Mouse (Mus musculus): ENCODE data around the gene Vwf. TPM values are rescaled to one million over a fixed set of nuclear protein-coding genes. Genes with fewer than 3 reads are reported as not detected.

The Vwf gene
- polyA plus RNA-seq, 1 experiment from 2014 or later: 11.1 TPM

- Histone ChIP-seq H3K4me1 (ENCODE audit: control insufficient read depth, insufficient read depth, low read length) (0 out of 2 replicates have a peak, but pooled peaks cover 2% of the 10 kb centered on the region), H3K9ac (ENCODE audit: low read length) (no peak overlapping the region), H3K27ac (ENCODE audit: low read depth, low read length) (no peak overlapping the region), H3K27me3 (ENCODE audit: control insufficient read depth, insufficient read depth, low read length) (0 out of 2 replicates have a peak, but pooled peaks cover 2% of the 10 kb centered on the region), H3K4me3 (ENCODE audit: low read depth, low read length) (no peak overlapping the region), H3K9me3 (ENCODE audit: control insufficient read depth, low read length) (no peaks in the 10 kb centered on the region), H3K4me2 (ENCODE audit: low read depth) (peak overlapping the region; percentile 27), H3K36me3 (ENCODE audit: control insufficient read depth, insufficient read depth, low read length) (no peaks in the 10 kb centered on the region)
- ATAC-seq (ENCODE audit: insufficient read depth, low FRiP score, low TSS enrichment): peak; percentile 17; the same call in 1 of the 2 replicates
- WGBS: 83% methylated on average over 26 of the region's 26 CpGs
- no peak for DNase-seq (ENCODE audit: low spot score)
Measured at GRCm38 (mm10) chr6:125603678-125604462, 57.3 kb downstream of the Vwf start.

GRCm38 (mm10) chr6:125604463-125605191 lies 58.1 kb downstream of the Vwf start:
- H3K9me3 ChIP-seq (ENCODE audit: control insufficient read depth, low read length): no peaks in the 10 kb centered on the region
- H3K27ac ChIP-seq (ENCODE audit: low read depth, low read length): no peak overlapping the region
- DNase-seq (ENCODE audit: low spot score) (peak; percentile 74), ATAC-seq (ENCODE audit: insufficient read depth, low FRiP score, low TSS enrichment) (0 out of 2 replicates have a peak, but pooled peaks have one; percentile 11)
- no peak overlapping the region for H3K4me2 ChIP-seq (ENCODE audit: low read depth)
- H3K4me1 ChIP-seq (ENCODE audit: control insufficient read depth, insufficient read depth, low read length): 0 out of 2 replicates have a peak, but pooled peaks cover 2% of the 10 kb centered on the region
- H3K27me3 ChIP-seq (ENCODE audit: control insufficient read depth, insufficient read depth, low read length): 0 out of 2 replicates have a peak, but pooled peaks cover 2% of the 10 kb centered on the region
- WGBS: 29% methylated on average over 9 of the region's 9 CpGs
- no peak overlapping the region for H3K9ac ChIP-seq (ENCODE audit: low read length)
- H3K36me3 ChIP-seq (ENCODE audit: control insufficient read depth, insufficient read depth, low read length): no peaks in the 10 kb centered on the region
- no peak overlapping the region for H3K4me3 ChIP-seq (ENCODE audit: low read depth, low read length)

- H3K27me3 ChIP-seq (ENCODE audit: control insufficient read depth, insufficient read depth, low read length): no peaks in the 10 kb centered on the region
- no peaks in the 10 kb centered on the region for H3K9me3 ChIP-seq (ENCODE audit: control insufficient read depth, low read length)
- no peak overlapping the region for H3K4me2 ChIP-seq (ENCODE audit: low read depth)
- 70% methylated on average over 6 of the region's 6 CpGs for WGBS
- no peak overlapping the region for H3K27ac ChIP-seq (ENCODE audit: low read depth, low read length)
- H3K4me1 ChIP-seq (ENCODE audit: control insufficient read depth, insufficient read depth, low read length): no peaks in the 10 kb centered on the region
- no peaks in the 10 kb centered on the region for H3K36me3 ChIP-seq (ENCODE audit: control insufficient read depth, insufficient read depth, low read length)
- no peak overlapping the region for H3K9ac ChIP-seq (ENCODE audit: low read length)
- ATAC-seq (ENCODE audit: insufficient read depth, low FRiP score, low TSS enrichment): no peak
- no peak overlapping the region for H3K4me3 ChIP-seq (ENCODE audit: low read depth, low read length)
- no peak for DNase-seq (ENCODE audit: low spot score)
Measured at GRCm38 (mm10) chr6:125609025-125609424, 62.5 kb downstream of the Vwf start.

- H3K4me1 ChIP-seq (ENCODE audit: control insufficient read depth, insufficient read depth, low read length): no peaks in the 10 kb centered on the region
- 93% methylated on average over 1 of the region's 1 CpGs for WGBS
- H3K4me3 ChIP-seq (ENCODE audit: low read depth, low read length): no peak overlapping the region
- no peak overlapping the region for H3K4me2 ChIP-seq (ENCODE audit: low read depth)
- no peak overlapping the region for H3K9ac ChIP-seq (ENCODE audit: low read length)
- no peaks in the 10 kb centered on the region for H3K9me3 ChIP-seq (ENCODE audit: control insufficient read depth, low read length)
- H3K36me3 ChIP-seq (ENCODE audit: control insufficient read depth, insufficient read depth, low read length): no peaks in the 10 kb centered on the region
- H3K27me3 ChIP-seq (ENCODE audit: control insufficient read depth, insufficient read depth, low read length): no peaks in the 10 kb centered on the region
- DNase-seq (ENCODE audit: low spot score): no peak
- H3K27ac ChIP-seq (ENCODE audit: low read depth, low read length): no peak overlapping the region
- no peak for ATAC-seq (ENCODE audit: insufficient read depth, low FRiP score, low TSS enrichment)
Measured at GRCm38 (mm10) chr6:125617855-125618254, 71.3 kb downstream of the Vwf start.

GRCm38 (mm10) chr6:125620764-125621163 lies 74.2 kb downstream of the Vwf start:
- DNase-seq (ENCODE audit: low spot score) (peak; percentile 45), ATAC-seq (ENCODE audit: insufficient read depth, low FRiP score, low TSS enrichment) (no peak)
- Histone ChIP-seq H3K36me3 (ENCODE audit: control insufficient read depth, insufficient read depth, low read length) (no peaks in the 10 kb centered on the region), H3K4me3 (ENCODE audit: low read depth, low read length) (no peak overlapping the region), H3K9ac (ENCODE audit: low read length) (no peak overlapping the region), H3K4me2 (ENCODE audit: low read depth) (no peak overlapping the region), H3K27me3 (ENCODE audit: control insufficient read depth, insufficient read depth, low read length) (no peaks in the 10 kb centered on the region), H3K27ac (ENCODE audit: low read depth, low read length) (no peak overlapping the region), H3K9me3 (ENCODE audit: control insufficient read depth, low read length) (no peaks in the 10 kb centered on the region), H3K4me1 (ENCODE audit: control insufficient read depth, insufficient read depth, low read length) (no peaks in the 10 kb centered on the region)
- WGBS: 49% methylated on average over 6 of the region's 6 CpGs

GRCm38 (mm10) chr6:125622434-125622833 lies 75.9 kb downstream of the Vwf start:
- DNase-seq (ENCODE audit: low spot score) (no peak), ATAC-seq (ENCODE audit: insufficient read depth, low FRiP score, low TSS enrichment) (no peak)
- no peak overlapping the region for H3K27ac ChIP-seq (ENCODE audit: low read depth, low read length)
- H3K9me3 ChIP-seq (ENCODE audit: control insufficient read depth, low read length): no peaks in the 10 kb centered on the region
- H3K9ac ChIP-seq (ENCODE audit: low read length): no peak overlapping the region
- H3K4me2 ChIP-seq (ENCODE audit: low read depth): no peak overlapping the region
- no peak overlapping the region for H3K4me3 ChIP-seq (ENCODE audit: low read depth, low read length)
- no peaks in the 10 kb centered on the region for H3K27me3 ChIP-seq (ENCODE audit: control insufficient read depth, insufficient read depth, low read length)
- H3K36me3 ChIP-seq (ENCODE audit: control insufficient read depth, insufficient read depth, low read length): no peaks in the 10 kb centered on the region
- no peaks in the 10 kb centered on the region for H3K4me1 ChIP-seq (ENCODE audit: control insufficient read depth, insufficient read depth, low read length)
- WGBS: 69% methylated on average over 2 of the region's 2 CpGs

- Histone ChIP-seq H3K4me3 (ENCODE audit: low read depth, low read length) (no peak overlapping the region), H3K9ac (ENCODE audit: low read length) (no peak overlapping the region), H3K4me1 (ENCODE audit: control insufficient read depth, insufficient read depth, low read length) (no peaks in the 10 kb centered on the region), H3K27ac (ENCODE audit: low read depth, low read length) (no peak overlapping the region), H3K4me2 (ENCODE audit: low read depth) (no peak overlapping the region), H3K9me3 (ENCODE audit: control insufficient read depth, low read length) (no peaks in the 10 kb centered on the region), H3K27me3 (ENCODE audit: control insufficient read depth, insufficient read depth, low read length) (no peaks in the 10 kb centered on the region), H3K36me3 (ENCODE audit: control insufficient read depth, insufficient read depth, low read length) (no peaks in the 10 kb centered on the region)
- DNase-seq (ENCODE audit: low spot score) (no peak), ATAC-seq (ENCODE audit: insufficient read depth, low FRiP score, low TSS enrichment) (no peak)
- 63% methylated on average over 4 of the region's 4 CpGs for WGBS
Measured at GRCm38 (mm10) chr6:125640486-125640885, 93.9 kb downstream of the Vwf start.

- H3K27me3 ChIP-seq (ENCODE audit: control insufficient read depth, insufficient read depth, low read length): no peaks in the 10 kb centered on the region
- 83% methylated on average over 8 of the region's 8 CpGs for WGBS
- H3K4me3 ChIP-seq (ENCODE audit: low read depth, low read length): no peak overlapping the region
- H3K36me3 ChIP-seq (ENCODE audit: control insufficient read depth, insufficient read depth, low read length): no peaks in the 10 kb centered on the region
- H3K27ac ChIP-seq (ENCODE audit: low read depth, low read length): no peak overlapping the region
- H3K4me1 ChIP-seq (ENCODE audit: control insufficient read depth, insufficient read depth, low read length): no peaks in the 10 kb centered on the region
- no peak for DNase-seq (ENCODE audit: low spot score)
- H3K9me3 ChIP-seq (ENCODE audit: control insufficient read depth, low read length): no peaks in the 10 kb centered on the region
- no peak for ATAC-seq (ENCODE audit: insufficient read depth, low FRiP score, low TSS enrichment)
- no peak overlapping the region for H3K9ac ChIP-seq (ENCODE audit: low read length)
- H3K4me2 ChIP-seq (ENCODE audit: low read depth): no peak overlapping the region
Measured at GRCm38 (mm10) chr6:125641146-125641545, 94.6 kb downstream of the Vwf start.
